Mouse (Mus musculus): Measurements from ENCODE around the gene Gm17469. TPM values are rescaled to one million over a fixed set of nuclear protein-coding genes. Genes with fewer than 3 reads are reported as not detected.

Gene Gm17469
- polyA plus RNA-seq (2017; shearing (Covaris generic)), result not detected

DNA sequence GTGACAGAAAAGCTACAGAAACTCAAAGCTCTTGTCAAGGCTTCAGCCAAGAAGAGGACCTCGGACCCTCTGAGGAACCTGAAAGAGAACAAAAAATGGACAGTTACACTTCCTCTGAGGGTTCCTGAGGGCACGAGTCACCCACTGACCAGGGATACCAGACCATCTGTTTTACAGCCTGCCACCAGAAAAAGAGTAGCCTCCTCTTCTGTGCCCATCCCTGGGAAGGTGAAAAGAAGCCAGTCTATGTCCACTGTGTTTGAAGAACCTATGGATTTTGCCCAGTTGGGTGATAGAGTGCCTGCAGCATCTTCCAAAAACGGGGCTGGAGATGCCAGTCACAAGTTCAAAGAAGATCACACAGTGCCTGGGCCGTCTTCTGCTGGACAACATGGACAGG, at the start of gene Gm17469:
TSS of gene Gm17469 (plus strand) at position 301 of the 400 bp plus-strand sequence.

Other genes with a start within 250 kb of the Gm17469 start
- not detected for gene Gm17584, start 129.3 kb upstream of the Gm17469 start, polyA plus RNA-seq (2017; shearing (Covaris generic))

Data from CD4-positive, CD25-positive, alpha-beta regulatory T cell, adult 9 weeks (primary cell).